Mouse (Mus musculus): ENCODE measurements at regions not wholly inside any gene's neighbourhood (a gene's known extent, or its start where the extent isn't known, plus 50 kb on each side); places are given as distances from the start of the nearest gene placed in this dataset.

GRCm38 (mm10) chr17:84846141-84846540, 55.6 kb upstream of the Lrpprc start:
- TF ChIP-seq CTCF (IDR thresholded peaks at IDR 0.05; ENCODE audit: control insufficient read depth, insufficient read depth, low read length) (no peak), POLR2A (IDR thresholded peaks at IDR 0.05; ENCODE audit: borderline replicate concordance, control insufficient read depth, low read depth, low read length) (no peak)
